Mouse (Mus musculus) mesoderm, embryonic 11.5 days (tissue): ENCODE measurements around the gene 4930438A08Rik.
"Not testable (repeated sequence)": the region's sequence is repeated elsewhere in the genome, so short reads cannot be mapped to it uniquely, and the experiment has no call there.

ENCODE experiments used
- DNase-seq: peaks from one replicate; pipeline ENCODE4 v3.0.0-alpha.2; 2012; ENCODE audit warnings: low read depth, low spot score

4930438A08Rik gene

DNA sequence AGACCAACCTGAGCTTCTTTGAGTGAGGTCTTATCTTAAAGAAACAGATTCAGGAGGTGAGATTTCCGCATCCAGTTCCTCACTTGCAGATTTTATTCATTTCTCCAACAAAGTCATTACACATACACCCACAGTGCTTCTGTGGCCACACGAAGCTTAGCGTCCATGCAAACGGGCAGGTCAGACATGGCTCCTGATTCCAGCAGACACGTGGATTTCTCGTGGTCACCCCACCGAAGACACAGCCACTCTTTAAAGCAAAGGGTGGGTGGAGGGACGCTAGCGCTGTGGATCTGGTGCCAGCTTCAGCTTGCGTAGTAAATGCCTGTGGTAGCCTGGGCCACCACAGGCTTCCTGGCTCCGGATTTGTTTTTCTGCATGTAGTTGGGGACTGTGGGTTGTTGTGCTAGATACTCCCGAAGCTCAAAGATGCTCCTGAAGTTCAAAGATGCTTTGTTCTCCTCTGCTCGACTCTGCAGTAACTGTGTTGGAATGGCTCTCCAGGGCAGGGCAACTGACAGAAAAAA lies 7.4 kb downstream of the 4930438A08Rik start:
- no peak for DNase-seq

DNA sequence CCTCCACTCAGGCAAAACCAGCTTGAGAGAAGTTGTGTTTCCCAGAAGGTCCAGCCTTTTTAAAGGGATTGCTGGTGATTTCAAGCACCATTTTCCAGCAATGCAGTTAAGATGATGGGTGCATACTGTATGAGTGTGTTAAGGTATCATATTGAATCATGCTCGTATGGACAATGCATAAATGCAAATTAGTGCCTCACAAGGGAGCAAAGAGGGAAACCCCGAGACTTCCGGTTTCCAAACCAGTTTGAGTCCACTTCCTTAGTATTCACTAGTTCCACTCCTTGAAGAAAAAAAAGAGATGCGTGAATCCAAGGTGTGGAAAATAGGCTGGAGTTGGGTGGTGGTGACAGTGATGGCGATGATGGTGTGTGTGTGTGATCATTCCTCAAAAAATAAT lies 7.9 kb downstream of the 4930438A08Rik start:
- DNase-seq, result no peak

DNA sequence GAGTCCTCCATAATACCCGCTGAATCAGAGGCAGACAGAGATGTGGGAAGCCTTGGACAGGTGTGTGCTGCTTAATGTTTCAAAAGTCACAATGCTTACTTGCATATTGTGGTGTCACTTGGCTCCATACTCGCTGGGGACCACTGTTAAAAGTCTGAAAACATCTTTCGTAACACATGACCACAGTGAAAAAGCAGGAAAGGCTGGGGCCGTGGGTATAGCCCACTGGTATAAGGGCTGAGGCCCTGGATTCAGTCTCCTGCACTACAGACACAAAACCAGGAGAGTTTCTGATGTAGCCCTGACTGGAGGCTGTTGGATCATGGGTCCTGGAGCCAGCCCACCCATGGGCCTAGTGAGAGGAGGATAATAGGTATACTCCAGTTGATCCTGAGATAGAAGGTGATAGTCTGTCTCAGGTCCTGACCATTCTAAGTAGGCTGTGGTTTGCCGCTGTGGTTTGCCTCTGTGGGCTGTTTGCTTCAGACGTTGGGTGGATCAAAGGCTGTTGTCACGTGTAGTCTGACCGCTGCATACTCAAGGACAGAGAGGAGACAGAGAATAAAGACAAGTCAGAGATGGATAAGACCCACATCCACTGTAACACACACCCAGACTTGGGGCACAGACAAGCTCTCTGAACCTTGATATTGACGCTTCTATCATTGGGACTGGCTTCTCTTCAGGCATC lies 15.5 kb downstream of the 4930438A08Rik start:
- no peak for DNase-seq

DNA sequence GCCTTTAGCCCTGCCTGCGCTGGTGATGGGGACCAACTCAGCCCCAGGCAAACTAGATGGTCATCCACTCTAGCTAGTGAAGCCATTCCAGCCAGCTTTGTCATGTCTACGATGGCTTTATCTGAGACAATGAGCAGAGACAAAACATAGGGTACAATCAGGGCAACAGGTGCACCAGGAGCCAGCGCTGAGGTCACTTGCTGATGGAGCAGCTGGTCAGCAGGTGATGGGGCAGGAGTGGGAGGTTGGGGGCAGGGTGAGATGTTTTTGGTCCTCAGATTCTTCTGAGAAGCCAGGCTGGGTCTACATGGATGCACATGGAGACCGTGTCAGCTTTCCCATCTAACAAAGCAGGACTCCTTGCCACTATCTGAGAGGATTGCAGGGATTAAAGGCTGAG lies 16.2 kb downstream of the 4930438A08Rik start:
- no peak for DNase-seq

DNA sequence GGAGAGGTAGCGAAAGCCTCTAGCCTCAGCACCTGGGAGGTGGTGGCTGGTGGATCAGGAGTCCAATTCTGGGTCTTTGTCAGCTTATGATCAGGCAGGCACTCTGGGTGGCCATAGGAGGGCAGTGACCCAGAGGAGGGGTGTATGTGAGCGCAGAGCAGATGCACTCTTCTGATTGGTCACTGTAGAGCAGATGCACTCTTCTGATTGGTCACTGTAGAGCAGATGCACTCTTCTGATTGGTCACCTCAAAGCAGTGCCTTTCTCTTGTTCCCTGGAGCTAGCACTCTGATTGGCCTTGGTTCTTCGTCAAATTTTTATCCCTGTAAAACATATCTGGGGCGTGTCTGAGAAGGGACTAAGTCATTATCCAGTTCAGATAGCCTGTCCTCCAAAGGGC lies 18.2 kb downstream of the 4930438A08Rik start:
- no peak for DNase-seq

DNA sequence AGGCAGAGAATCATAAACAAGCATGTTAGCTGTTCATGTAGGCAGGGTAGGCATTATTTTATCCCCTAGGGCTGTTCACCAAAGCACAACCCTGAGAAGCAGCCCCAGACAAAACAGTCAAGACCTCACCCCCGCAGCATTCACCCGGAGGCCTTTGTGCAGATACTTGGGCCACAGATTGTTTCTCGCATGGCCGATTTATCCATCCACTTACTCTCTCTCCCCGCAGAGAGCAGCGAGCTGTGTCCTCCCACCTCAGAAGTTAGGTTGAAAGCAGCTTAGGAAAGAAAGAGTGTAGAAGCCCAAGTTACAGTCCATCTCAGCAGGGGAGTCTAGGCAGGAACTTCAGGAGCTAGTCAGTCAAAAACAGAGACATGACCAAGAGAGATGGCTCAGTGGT lies 22.8 kb downstream of the 4930438A08Rik start:
- no peak for DNase-seq

DNA sequence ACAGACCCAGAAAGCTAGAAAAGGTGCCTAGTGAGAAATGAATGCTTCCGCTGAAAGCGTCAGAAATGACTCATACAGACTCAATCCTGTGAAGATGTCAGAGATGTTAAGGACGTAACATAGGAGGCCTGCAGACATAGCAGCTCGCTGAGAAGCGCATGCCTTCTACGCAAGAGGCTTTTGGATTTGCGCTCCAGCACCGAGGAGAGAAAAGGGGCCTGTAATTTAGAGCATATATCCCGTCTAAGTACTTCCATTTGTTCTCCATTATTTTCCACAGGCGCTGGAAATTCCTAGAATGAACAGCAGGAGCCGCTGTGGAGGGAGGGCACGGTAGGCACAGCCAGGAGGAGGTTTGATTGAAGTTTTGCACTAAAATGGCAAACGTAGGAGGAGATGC lies 26.5 kb downstream of the 4930438A08Rik start:
- peak; percentile 65 for DNase-seq

DNA sequence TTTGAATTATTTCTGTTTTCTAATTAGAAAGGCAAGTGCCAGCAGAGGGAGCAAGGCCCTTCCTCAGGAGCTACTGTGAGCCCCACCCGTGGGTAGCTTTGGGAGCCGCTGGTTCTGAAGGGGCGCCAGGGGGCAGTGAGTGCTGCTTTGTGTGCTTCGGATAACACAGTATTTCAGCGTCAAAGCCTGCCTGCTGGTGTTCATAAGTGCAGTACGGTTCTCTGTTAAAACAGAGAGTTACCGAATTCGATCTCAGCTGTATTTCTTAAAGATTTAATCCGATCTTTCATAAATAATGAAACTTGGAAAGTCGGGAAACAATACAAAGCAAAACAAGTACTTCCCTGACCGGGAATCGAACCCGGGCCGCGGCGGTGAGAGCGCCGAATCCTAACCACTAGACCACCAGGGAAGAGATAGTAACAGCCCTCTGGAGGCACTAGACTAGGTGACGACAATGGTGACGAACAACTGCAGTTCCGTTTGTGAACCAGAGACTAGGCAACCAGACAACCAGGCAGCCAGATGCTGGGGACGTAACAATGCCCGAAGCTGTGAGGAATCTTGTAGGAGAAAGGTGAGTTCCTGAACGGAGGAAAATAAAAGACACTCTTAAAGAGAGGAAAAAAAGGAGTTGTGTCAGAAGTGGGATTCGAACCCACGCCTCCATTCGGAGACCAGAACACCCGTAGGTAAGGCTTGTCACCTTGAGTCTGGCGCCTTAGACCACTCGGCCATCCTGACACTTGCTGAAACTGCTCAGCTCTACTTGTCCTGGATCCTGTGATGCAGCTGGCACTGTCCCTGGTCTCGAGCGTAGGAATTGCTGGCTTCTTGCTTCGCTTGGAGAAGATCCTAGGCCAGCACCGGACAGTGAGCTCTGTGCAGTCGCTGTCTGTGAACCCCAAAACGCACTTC lies 27.5 kb downstream of the 4930438A08Rik start:
- peak; percentile 98 for DNase-seq

DNA sequence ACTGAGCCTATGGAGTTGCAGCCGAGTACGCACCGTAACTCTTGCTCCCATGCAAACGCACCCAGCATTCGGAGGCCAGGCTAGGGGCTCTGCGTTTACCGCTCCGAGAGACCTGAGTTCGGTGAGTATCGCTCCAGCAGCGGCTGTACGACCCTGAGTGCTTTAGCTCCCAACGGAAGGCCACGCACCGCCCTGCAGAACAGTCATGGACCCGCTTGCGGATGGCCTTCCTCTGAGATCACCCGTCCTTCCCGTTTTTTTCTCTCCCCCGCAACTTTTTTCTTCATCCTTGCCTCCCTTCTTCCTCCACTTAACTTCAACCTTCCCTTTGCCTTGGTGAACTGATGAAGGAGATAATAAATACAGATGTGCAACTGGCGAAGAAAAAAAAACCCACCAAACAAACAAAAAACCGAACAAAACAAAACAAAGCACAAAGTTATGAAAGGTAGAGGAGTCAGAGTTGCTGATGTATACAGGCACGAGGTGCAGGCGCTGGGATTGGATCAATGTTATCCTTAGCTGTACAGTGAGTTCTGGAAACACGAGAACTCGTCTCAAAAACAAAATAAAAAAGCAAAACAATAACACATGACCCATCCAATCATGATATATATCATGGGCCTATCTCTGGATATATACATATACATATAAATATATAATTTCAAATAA lies 28.3 kb downstream of the 4930438A08Rik start:
- DNase-seq, result no peak

DNA sequence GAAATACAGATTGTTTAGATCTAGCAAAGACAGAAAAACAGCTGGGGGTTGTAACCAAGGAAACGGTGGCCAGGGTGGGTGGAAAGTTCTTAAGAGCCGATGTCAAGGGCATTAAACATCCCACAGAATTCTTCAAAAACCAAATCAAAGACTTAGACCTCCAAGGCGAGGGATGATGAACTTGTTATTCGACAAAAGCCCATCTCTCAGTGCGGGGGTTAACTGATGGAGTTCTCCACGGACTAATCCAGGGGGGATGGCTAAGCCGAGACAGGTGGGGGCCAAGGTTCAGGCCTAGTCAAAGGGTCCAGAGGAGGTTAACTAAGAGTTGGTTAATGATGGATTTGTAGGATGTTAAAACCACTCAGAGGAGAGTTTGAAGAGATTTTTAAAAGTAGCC lies 29.0 kb downstream of the 4930438A08Rik start:
- no peak for DNase-seq

DNA sequence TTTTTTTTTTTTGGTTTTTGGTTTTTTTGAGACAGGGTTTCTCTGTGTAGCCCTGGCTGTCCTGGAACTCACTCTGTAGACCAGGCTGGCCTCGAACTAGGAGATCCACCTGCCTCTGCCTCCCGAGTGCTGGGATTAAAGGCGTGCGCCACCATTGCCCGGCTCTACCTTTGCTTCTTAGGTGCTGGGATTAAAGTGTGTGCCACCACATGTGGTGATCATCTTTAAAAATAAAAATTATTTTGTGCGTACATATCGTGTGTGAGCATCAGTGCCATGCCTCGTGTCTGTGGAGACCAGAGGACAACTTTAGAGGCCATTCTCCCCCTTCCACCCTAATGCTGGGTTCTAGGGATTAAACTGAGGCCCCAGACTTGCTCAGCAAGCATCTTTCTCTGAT lies 30.7 kb downstream of the 4930438A08Rik start:
- not testable (repeated sequence) for DNase-seq

DNA sequence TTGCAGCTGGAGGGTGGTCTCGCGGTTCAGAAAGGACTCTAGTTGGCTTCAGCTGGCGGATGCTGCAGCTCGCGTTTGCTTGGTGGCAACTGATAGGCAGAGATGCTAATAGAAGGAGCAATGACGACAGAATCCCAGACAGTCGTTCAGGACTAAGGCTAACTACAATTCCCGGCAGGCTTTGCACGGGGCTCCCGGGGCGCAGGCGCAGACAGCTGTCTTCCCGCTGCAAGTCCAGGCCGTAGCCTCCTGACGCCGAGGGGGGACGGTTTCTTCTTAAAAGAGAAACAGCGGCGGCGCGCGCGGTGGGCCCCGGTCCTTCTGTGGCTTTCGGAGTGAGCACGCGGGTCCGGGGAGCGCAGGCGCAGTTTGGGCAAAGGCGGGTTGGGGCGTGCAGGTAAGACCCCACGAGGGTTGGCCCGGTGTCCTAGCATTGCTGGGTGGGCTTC lies 32.3 kb downstream of the 4930438A08Rik start, which contains the start of gene Zfp692:
Zfp692 (plus strand) TSS at position 210 of the 449 bp plus-strand sequence.
- peak; percentile 96 for DNase-seq

DNA sequence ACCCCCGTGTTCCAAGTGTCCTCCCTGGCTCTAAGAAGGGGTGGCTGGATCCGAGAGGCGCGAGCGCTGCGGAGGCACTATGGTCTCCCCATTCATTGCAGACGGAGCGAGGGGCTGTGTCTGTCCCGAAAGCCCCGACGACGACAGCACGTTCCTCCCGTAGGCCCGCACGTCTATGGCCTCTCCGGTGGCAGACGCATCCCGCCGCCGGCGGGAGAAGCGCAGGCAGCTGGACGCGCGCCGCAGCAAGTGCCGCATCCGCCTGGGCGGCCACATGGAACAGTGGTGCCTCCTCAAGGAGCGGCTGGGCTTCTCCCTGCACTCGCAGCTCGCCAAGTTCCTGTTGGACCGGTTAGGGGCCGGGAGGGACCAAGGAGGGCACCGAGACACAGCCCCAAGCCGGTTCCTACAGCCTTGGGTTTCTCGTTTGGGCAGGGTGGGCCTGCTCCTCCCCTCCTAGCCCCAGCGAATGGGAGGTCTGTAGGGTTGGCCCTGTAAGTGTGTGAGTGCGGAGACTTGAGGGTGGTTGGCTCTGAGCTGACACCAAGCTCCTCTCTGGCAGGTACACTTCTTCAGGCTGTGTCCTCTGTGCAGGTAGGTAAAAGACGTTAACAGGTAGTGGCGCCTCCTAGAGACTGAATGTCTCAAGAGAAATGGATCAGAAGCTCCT lies 32.9 kb downstream of the 4930438A08Rik start:
- peak; percentile 63 for DNase-seq

DNA sequence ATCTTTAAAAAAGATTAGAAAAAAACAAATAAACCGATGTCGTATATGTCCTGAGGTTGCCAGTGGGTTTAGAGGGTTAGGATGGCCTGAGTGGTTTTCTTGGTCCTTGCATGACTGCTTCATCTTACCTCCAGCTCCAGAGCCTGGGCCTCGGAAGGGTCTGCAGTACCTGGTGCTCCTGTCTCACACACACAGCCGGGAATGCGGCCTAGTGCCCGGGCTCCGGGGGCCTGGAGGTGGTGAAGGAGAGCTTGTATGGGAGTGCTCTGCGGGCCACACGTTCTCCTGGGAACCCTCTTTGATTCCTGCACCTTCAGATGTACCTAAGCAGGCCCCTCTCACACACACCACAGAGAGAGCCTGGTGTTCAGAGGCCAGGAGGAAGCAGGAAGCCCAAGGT lies 34.1 kb downstream of the 4930438A08Rik start:
- DNase-seq, result no peak

DNA sequence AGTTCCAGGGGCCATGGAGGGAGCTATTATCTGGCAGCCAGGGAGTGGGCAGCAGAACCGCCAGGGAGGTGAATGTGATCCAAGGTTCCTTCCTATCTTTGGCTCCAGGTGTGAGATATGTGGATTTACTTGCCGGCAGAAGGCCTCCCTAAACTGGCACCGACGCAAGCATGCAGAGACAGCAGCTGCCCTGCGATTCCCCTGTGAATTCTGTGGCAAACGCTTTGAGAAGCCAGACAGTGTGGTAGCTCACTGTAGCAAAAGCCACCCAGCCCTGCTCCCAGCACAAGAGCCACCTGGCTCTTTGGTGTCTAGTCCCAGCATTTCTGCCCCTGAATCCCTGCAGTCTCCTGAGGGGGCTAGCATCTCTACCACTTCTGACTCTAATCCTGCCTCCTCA lies 39.5 kb downstream of the 4930438A08Rik start:
- DNase-seq, result no peak

DNA sequence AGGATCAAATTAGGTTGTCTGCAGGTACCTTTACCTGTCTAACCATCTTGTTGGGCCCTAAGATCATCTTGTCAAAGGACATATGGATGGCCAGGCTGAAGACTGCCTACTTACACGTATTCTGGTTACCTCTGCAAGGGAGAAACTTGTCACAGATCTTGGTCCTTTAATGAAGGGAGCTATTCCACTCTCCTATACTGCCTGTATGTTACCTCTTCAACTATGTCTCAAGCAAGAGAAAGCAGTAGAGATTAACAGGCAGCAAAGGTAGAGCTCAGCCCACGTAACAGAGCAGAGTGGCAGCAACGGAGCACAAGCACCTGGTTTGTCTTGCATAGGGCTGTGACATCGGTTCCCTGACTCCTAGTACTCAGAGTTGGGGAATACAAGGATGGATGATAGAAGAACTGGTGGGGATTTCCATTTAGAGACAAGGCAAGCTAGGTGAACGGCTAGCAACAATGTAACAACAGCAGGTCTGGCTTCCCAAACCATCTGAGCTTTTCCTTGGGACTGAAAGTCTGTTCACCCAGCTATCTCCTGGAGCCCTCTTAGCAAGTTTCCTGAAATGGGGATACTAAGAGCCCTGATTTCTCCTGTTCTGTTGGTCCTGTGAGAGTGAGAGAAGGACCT lies 41.1 kb downstream of the 4930438A08Rik start:
- DNase-seq, result no peak

DNA sequence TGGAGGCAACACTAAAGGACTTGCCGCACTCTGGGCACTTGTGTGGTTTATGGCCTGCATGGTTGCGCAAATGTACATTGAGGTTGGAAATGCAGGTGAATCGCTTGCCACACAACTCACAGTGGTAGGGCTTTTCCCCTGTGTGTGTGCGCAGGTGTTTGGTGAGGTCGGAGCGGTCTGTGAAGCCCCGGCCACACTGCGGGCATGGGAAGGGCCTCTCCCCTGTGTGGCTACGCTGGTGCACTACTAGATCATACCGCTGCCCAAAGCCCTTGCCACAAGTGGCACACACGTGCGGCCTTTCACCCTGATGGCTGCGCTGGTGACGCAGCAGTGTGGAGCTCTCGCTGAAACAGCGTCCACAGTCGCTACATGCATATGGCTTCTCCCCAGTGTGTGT lies 41.7 kb downstream of the 4930438A08Rik start:
- no peak for DNase-seq

DNA sequence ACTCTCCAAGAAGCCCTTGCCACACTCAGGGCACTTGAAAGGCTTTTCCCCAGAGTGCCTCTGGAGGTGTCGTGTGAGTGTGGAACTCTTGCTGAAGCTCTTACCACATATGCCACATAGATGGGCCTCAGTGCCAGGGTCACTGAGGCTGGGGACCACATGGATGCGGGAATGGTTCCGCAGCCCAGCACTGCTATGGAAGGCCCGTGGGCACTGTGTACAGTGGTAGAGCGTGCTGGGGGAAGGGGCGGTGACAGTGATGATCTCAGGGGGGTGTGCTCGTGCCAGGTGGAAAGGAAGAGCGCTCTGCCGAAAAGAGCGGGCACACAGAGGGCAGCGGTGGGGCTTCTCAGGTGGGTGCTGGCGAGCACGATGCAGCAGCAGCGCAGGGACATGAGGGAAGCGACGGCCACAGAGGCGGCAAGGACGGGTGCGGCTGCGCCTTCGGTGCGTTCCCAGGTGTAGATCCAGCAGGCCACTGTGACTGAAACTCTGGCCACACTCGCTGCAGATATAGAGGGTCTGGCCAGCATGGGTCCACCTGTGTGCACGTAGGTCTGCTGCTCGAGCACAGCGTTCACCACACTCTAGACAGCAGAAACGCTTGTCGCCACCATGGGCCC lies 42.3 kb downstream of the 4930438A08Rik start:
- DNase-seq, result no peak

DNA sequence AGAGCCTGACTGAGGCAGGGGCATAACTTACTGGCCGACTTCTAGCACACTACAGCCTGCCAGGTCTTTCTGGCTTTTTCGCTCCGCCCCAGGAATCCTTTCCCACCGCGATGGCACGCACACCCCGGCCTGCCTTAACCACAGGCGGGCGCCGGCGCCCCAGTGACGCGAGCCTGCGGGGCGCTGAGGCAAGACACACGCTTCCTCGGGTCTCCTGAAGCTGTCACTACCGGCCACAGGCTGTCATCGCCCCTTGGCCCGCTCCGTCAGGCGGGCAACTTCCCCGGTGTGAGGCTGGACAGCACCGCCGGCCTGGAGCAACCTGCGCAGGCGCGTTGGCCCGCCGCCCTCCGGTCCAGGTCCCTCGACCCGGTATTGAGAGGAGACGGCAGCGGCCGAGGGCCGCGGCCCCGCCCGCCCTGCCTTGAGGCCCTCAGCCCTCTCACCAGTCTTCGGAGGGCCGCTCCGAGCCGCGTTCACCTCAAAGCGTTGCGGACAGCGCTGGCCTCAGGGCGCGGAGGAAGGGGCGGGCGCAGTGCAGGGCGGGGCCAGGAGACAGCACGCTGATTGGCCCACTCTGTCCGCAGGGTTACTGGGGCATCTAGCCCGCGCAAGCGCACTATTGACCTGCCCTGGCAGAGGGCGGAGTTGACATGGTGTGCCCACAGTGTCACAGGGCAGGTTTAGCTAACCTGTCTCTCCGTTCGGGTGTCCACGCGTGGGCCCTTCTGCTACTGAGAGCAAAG lies 48.4 kb downstream of the 4930438A08Rik start:
- peak; percentile 96 for DNase-seq
